Mouse (Mus musculus) frontal cortex, postnatal 36 days (tissue): ENCODE data around the gene Actn3.
"Not testable (repeated sequence)": the region's sequence is repeated elsewhere in the genome, so short reads cannot be mapped to it uniquely, and the experiment has no call there.

Experiments
- DNase-seq, 2 experiments: peaks; one replicate each; pipeline ENCODE4 v3.0.0; 2022; ENCODE audit warnings: low spot score in 2 of 2

The Actn3 gene

GRCm38 (mm10) chr19:4877785-4878184 lies at the start of gene Actn3:
Gene Actn3 (minus strand): TSS chr19:4877909.
- DNase-seq, result no peak

- DNase-seq, result no peak
These were observed 47.6 kb upstream of the Actn3 start for GRCm38 (mm10) chr19:4925121-4925860.

GRCm38 (mm10) chr19:4919652-4920051 lies 41.9 kb upstream of the Actn3 start:
- no peak for DNase-seq

GRCm38 (mm10) chr19:4916827-4917226 lies 39.1 kb upstream of the Actn3 start:
- DNase-seq, result no peak

GRCm38 (mm10) chr19:4915924-4916603 lies 38.4 kb upstream of the Actn3 start:
- no peak for DNase-seq

- no peak for DNase-seq
These were observed 31.7 kb upstream of the Actn3 start for GRCm38 (mm10) chr19:4909376-4909775.

GRCm38 (mm10) chr19:4908107-4908506 lies 30.4 kb upstream of the Actn3 start:
- DNase-seq, result no peak

- DNase-seq, result peak; percentile 82 to 87
These were observed 28.5 kb upstream of the Actn3 start, which contains the start of gene Bbs1 for GRCm38 (mm10) chr19:4905979-4906794. Gene Bbs1 (minus strand): TSS chr19:4906628.

GRCm38 (mm10) chr19:4899888-4900287 lies 22.2 kb upstream of the Actn3 start:
- DNase-seq, result no peak

GRCm38 (mm10) chr19:4898972-4899371 lies 21.3 kb upstream of the Actn3 start:
- no peak for DNase-seq

GRCm38 (mm10) chr19:4896780-4897520 lies 19.2 kb upstream of the Actn3 start:
- DNase-seq, result no peak

GRCm38 (mm10) chr19:4891798-4892197 lies 14.1 kb upstream of the Actn3 start:
- no peak for DNase-seq

GRCm38 (mm10) chr19:4889791-4890190 lies 12.1 kb upstream of the Actn3 start:
- no peak for DNase-seq

- no peak for DNase-seq
These were observed 6.3 kb upstream of the Actn3 start for GRCm38 (mm10) chr19:4883961-4884360.

GRCm38 (mm10) chr19:4879324-4879703 lies 1.6 kb upstream of the Actn3 start:
- no peak for DNase-seq

- peak; percentile 97 to 98 for DNase-seq
These were observed 955 bp upstream of the Actn3 start, which contains the start of gene Zdhhc24 for GRCm38 (mm10) chr19:4878405-4879323. Gene Zdhhc24 (plus strand): TSS chr19:4878668.

- DNase-seq, result no peak
These were observed 954 bp downstream of the Actn3 start for GRCm38 (mm10) chr19:4876755-4877154.

- no peak for DNase-seq
These were observed 1.5 kb downstream of the Actn3 start for GRCm38 (mm10) chr19:4876241-4876640.

- not testable (repeated sequence) for DNase-seq
These were observed 3.1 kb downstream of the Actn3 start for GRCm38 (mm10) chr19:4874613-4875012.

- DNase-seq, result no peak
These were observed 12.6 kb downstream of the Actn3 start for GRCm38 (mm10) chr19:4865147-4865546.
